Mouse (Mus musculus): ENCODE measurements around the gene Olfr790. TPM values are rescaled to one million over a fixed set of nuclear protein-coding genes. Genes with fewer than 3 reads are reported as not detected.

The Olfr790 gene
- total RNA-seq (2021): not detected in 2 replicates
- long read RNA-seq, experiment 1: 0 reads
- long read RNA-seq, experiment 2: 0 reads

DNA sequence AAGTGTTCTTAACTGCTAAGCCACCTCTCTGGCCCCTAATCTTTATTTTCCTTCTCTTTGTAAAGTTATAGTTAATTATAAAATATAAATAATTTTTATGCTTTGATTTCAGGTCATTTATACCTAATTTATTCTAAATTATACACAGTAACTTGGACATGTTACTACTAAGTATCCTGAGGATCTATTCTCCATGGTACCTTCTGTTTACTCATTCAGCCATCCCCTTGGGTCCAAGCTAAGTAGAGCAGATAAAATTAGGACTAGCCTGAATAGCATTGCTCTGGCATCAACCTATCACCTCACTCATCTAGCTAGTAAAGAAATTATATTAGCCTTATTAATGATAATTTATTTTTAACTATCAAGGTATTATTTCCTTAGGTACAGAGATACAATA, at the start of gene Olfr790:
Gene Olfr790, plus strand, starts transcription at position 301 of the 400 bp plus-strand sequence.
- no peak for DNase-seq

DNA sequence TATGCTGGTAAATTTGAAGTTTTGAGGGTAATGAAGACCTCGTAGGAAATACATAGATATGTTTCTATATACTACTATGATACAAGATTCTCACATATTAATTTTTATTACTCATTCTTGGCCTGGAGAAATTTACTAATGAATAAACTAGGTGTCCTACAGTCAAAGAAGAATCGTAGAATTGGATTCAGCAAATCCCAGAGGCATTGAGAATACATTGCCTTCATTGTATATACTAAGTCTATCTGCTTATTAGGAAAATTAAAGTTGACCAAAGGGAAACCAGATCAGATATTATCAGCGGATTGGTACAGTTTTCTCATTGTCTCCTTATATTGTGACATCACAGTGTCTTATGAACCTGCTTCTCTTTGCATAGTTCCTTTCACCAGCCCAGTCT, 36.7 kb upstream of the Olfr790 start, which contains the start of gene Olfr787:
Gene Olfr787, plus strand, starts transcription at position 301 of the 400 bp plus-strand sequence.
- DNase-seq: no peak

DNA sequence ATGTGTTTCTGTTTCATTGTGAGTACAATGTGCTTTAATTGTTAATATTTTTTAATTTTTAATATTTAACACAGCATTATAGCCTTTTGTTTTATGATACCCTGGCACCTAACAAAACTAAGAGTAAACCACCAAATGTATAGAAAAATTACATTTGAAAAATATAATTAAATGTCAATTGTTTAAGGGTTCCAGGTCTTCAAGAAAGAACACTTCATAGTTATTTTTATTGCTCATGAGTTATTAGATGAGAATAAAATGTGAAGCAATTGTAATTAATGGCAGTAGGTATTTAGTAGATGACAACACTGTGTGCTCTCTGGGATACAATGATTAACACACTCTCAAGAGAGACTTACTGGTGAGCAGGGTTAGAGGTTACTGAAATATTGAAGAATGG, 27.6 kb upstream of the Olfr790 start, which contains the start of gene Olfr788:
Gene Olfr788, plus strand, starts transcription at position 301 of the 400 bp plus-strand sequence.
- no peak for DNase-seq

DNA sequence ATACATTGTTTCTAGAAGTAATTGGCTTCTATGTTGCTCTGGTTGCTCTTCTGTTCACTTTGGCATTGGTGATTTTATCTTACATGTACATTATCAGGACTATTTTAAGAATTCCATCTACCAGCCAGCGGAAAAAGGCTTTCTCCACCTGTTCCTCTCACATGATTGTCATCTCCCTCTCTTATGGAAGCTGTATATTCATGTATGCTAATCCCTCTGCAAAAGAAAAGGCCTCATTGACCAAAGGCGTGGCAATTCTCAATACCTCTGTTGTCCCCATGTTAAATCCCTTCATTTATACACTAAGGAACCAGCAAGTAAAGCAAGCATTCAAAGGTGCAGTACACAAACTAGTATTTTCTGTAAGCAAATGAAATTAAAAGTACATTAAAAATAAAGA, 25.0 kb upstream of the Olfr790 start:
- no peak for DNase-seq

DNA sequence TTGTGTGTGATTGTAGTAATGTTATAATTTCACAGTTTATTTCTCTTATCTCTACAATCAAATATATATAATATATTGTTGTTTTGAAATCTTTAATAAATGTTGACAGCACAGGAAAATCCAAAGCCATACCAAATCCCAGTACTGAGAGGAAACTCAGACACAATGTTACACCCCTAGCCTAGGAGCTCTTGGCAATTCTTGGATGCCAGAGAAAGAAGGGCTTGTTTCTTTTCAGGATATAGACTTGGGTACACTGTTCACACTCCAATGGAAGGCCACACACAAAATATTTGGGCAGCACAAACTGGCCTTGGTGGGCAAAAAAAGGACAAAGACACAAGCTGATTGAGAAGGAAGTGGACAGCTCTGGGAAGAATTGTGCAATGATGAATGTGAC, 24.6 kb upstream of the Olfr790 start:
- no peak for DNase-seq

DNA sequence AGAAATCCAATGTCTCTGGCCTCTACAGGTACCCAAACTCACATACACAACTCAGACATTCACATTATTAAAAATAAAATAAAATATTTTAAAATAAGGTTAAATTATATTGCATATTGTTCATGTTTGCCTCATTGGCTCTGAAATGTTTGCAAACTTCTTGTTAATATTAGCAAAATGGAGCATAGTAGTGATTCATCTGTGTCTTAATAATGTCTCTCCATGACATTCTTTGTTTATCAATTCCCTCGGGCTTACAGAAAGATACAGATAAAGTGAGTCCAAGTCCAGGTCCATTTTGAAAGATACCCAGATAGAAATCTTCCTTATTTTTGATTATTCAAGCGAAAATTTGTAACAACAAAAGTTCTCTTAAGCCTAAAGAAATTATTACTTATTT, 13.8 kb upstream of the Olfr790 start, which contains the start of gene Olfr789:
Gene Olfr789, plus strand, starts transcription at position 301 of the 400 bp plus-strand sequence.
- no peak for DNase-seq

DNA sequence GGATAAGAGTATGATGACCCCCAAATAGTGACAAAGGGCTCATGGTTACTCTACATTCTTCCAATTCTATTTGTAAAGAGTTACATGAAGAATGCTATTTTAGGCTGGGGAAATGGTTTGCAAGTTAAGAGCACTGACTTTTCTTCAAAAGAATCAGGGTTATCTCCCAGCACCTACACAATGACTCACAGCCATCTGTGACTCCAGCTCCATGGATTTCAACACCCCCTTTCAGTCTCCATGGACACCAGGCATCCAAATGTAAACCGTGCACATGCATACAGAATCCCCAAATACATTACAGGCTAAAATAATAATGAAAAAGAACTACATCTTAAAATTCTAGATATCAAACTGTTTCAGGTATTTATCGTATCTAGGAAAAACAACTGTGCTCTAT, 8.2 kb upstream of the Olfr790 start:
- DNase-seq: no peak

DNA sequence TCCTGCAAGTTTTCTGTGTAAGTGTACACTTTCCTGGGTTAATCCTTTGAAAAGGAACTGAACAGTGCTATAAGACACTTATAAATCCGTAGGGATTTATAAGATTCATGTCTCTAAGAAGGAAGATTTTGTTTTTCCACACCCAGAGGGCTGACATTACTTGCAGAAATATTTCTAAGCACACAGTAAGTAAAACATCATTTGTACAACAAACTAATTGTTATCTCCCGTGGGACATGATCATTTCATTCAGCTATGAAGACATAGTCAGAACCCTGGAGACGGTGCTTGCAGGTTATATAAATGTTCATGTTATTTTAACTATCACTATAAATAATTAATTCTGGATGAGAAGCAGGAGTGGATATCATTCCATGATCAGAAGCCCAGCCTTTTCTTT, 23.2 kb downstream of the Olfr790 start, which contains the start of gene Olfr791:
Gene Olfr791, plus strand, starts transcription at position 301 of the 400 bp plus-strand sequence.
- no peak for DNase-seq

DNA sequence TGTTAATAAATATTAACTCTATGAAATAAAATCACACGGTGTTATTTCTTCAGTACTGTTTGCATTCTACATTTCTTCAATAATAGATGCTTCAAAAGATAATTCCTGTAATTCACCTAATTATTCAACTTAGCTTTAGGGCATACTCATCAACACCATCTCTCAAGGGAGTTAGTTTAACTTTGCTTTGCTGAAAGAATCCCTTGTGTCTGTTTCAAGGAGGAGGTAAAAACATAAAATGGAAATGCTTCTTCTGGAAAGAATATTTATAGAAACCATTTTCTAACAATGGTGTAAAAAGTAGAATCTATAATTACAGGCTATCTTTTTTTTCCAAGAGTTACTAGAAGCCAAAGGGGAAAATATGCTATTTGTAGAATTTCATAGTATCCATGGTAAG, 40.6 kb downstream of the Olfr790 start, which contains the start of gene Olfr792:
Gene Olfr792, plus strand, starts transcription at position 301 of the 400 bp plus-strand sequence.
- DNase-seq: no peak

DNA sequence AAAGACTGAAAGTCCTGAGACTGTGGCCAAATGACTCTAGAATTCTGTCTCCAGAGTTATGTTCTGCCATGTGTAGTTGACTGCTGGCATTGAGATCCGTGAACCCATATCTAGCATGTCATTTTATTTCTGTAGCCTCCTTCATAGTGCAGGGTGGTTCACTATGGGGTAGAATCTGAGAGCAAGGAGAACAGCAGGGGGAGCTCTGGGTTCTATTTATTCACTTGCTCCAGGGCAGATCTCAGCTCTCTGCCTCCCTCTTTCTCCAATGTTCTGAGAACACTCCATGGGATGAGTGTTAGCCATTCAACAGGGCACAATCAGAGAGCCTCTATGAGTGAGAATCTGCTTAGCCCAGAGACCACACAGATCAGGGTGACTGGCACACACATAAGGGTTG, 51.1 kb downstream of the Olfr790 start:
- peak; percentile 5 for DNase-seq

Other genes starting within 250 kb of the Olfr790 start
- not detected in 2 replicates for gene Olfr776, start 239.4 kb upstream of the Olfr790 start, total RNA-seq (2021)
- not detected in 2 replicates for gene Olfr777, start 227.0 kb upstream of the Olfr790 start, total RNA-seq (2021)
- gene Olfr780, start 180.4 kb upstream of the Olfr790 start, total RNA-seq (2021): not detected in 2 replicates
- gene Olfr781, start 169.6 kb upstream of the Olfr790 start, total RNA-seq (2021): not detected in 2 replicates
- gene Olfr782, start 149.6 kb upstream of the Olfr790 start, total RNA-seq (2021): not detected in 2 replicates
- not detected in 2 replicates for gene Olfr784, start 114.4 kb upstream of the Olfr790 start, total RNA-seq (2021)
- gene Olfr785, start 93.1 kb upstream of the Olfr790 start, total RNA-seq (2021): not detected in 2 replicates
- gene Olfr786, start 71.2 kb upstream of the Olfr790 start, total RNA-seq (2021): not detected in 2 replicates
- not detected in 2 replicates for gene Olfr787, start 36.6 kb upstream of the Olfr790 start, total RNA-seq (2021)
- gene Olfr788, start 27.5 kb upstream of the Olfr790 start, total RNA-seq (2021): not detected in 2 replicates
- gene Olfr789, start 13.7 kb upstream of the Olfr790 start, total RNA-seq (2021): not detected in 2 replicates
- not detected in 2 replicates for gene Olfr791, start 23.3 kb downstream of the Olfr790 start, total RNA-seq (2021)
- not detected in 2 replicates for gene Olfr792, start 40.7 kb downstream of the Olfr790 start, total RNA-seq (2021)
- gene Olfr794, start 69.2 kb downstream of the Olfr790 start, total RNA-seq (2021): not detected in 2 replicates
- gene Olfr796, start 114.1 kb downstream of the Olfr790 start, total RNA-seq (2021): not detected in 2 replicates
- gene Olfr798, start 129.4 kb downstream of the Olfr790 start, total RNA-seq (2021): not detected in 2 replicates
- gene Olfr799, start 139.0 kb downstream of the Olfr790 start, total RNA-seq (2021): not detected in 2 replicates
- not detected in 2 replicates for gene Olfr800, start 159.2 kb downstream of the Olfr790 start, total RNA-seq (2021)
- gene Olfr801, start 175.4 kb downstream of the Olfr790 start, total RNA-seq (2021): not detected in 2 replicates
- gene Olfr802, start 189.7 kb downstream of the Olfr790 start, total RNA-seq (2021): not detected in 2 replicates
- not detected in 2 replicates for gene Olfr803, start 195.8 kb downstream of the Olfr790 start, total RNA-seq (2021)
- not detected in 2 replicates for gene Olfr804, start 204.7 kb downstream of the Olfr790 start, total RNA-seq (2021)
- not detected in 2 replicates for gene Olfr805, start 230.9 kb downstream of the Olfr790 start, total RNA-seq (2021)
- not detected in 2 replicates for gene Olfr806, start 243.4 kb downstream of the Olfr790 start, total RNA-seq (2021)